Mouse (Mus musculus) E14TG2a.4 (cell line): Measurements from ENCODE around the gene Vmn1r15.

Experiments
- H3K27me3 ChIP-seq: 2 replicates; pipeline ENCODE4 v1.6.1; 2014; ENCODE audit warnings: low read length, control low read depth; ENCODE audit not compliant: insufficient read depth
- H3K36me3 ChIP-seq: 2 replicates; pipeline ENCODE4 v1.6.1; 2014; ENCODE audit warnings: low read length, control low read depth; ENCODE audit not compliant: insufficient read depth
- H3K4me1 ChIP-seq: replicated peaks from 2 replicates; pipeline ENCODE4 v1.6.1; 2014; ENCODE audit warnings: low read depth, low read length, control low read depth
- H3K4me3 ChIP-seq: replicated peaks from 2 replicates; pipeline ENCODE4 v1.5.1; 2014; ENCODE audit warnings: mild to moderate bottlenecking, low read length
- H3K9me3 ChIP-seq: 2 replicates; pipeline ENCODE4 v1.6.1; 2014; ENCODE audit warnings: low read length, control low read depth
- CTCF ChIP-seq: conservative IDR thresholded peaks from 2 replicates; pipeline ENCODE4 v1.5.1; 2014; ENCODE audit warnings: low read length
- NANOG ChIP-seq: IDR thresholded peaks from 2 replicates; pipeline ENCODE4 v1.6.1; 2014; ENCODE audit warnings: borderline replicate concordance, low read length, mixed read lengths
- POU5F1 ChIP-seq: IDR thresholded peaks from 2 replicates; pipeline ENCODE4 v1.6.1; 2014; ENCODE audit warnings: low read length, borderline replicate concordance

The Vmn1r15 gene

DNA sequence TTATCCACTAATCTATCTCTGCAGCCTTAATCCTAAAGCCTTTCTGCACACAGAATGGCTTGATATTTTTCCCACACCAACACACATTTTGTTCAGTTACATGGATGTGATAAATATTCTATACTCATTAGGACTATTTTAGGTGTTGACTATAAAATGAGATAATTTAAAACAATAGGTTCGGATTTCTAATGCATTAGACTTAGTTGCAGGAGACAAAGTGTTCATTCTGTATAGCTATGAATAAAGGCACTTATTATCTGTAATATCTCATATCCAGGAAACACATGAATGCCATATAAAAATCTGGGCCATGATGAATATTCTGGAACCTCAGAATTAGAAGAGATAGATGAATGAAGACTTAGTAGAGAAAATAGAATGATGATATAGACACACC lies at the start of gene Vmn1r15:
TSS of gene Vmn1r15 (plus strand) at position 301 of the 400 bp plus-strand sequence.
- H3K4me3 ChIP-seq, result no peak within 1 kb of the TSS
- H3K9me3 ChIP-seq, result no peaks in the 10 kb centered on the region
- no peaks in the 10 kb centered on the region for H3K27me3 ChIP-seq
- TF ChIP-seq NANOG (no peak), POU5F1 (no peak), CTCF (no peak)
- no peaks in the 10 kb centered on the region for H3K36me3 ChIP-seq
- no peaks in the 10 kb centered on the region for H3K4me1 ChIP-seq

DNA sequence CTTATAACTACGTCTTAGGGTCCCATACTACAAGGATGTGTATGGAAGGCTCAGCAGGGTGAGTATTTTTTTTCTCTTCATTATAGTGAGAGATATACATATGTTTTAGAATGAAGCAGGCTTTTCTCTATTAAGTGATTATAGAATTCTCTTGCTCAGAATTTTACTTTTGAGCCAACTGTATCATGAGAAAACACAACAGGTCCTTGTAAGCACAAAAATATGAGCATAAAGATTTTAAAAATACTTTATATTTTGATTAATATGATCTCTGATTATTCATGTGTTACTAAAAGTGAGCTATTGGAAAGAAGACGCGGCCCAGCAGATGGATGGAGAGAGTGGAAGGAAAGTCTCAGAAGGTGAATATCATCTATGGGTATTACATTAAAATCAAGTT lies 26.4 kb upstream of the Vmn1r15 start, which contains the start of gene Vmn1r14:
TSS of gene Vmn1r14 (plus strand) at position 301 of the 400 bp plus-strand sequence.
- Histone ChIP-seq H3K4me3 (no peak within 1 kb of the TSS), H3K27me3 (no peaks in the 10 kb centered on the region), H3K36me3 (no peaks in the 10 kb centered on the region), H3K4me1 (no peaks in the 10 kb centered on the region), H3K9me3 (peaks cover 12% of the 10 kb centered on the region)
- TF ChIP-seq POU5F1 (no peak), NANOG (no peak), CTCF (no peak)

DNA sequence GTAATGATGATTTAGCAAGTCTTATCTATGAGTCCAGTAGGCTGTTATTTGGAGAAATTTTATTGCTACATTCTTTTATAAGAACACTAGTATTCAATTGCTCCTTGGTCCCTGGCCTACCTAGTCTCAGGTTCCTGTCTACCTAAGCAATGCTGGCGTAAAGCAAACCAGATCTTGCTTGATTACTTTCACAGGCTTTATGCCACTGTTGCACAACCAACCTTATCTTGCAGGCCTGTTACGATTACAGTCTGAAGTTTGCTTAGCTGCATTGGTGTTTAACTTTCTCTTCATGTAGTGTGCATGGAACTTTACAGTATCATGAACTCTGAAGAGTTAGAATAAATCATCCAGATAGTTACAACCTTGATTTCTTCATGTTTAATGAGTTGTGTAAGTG lies 3.2 kb downstream of the Vmn1r15 start:
- H3K27me3 ChIP-seq, result no peaks in the 10 kb centered on the region
- H3K4me3 ChIP-seq, result no peak overlapping the region
- no peak for TF ChIP-seq NANOG
- no peak for TF ChIP-seq CTCF
- no peak for TF ChIP-seq POU5F1
- no peaks in the 10 kb centered on the region for H3K9me3 ChIP-seq
- no peaks in the 10 kb centered on the region for H3K36me3 ChIP-seq
- no peaks in the 10 kb centered on the region for H3K4me1 ChIP-seq

DNA sequence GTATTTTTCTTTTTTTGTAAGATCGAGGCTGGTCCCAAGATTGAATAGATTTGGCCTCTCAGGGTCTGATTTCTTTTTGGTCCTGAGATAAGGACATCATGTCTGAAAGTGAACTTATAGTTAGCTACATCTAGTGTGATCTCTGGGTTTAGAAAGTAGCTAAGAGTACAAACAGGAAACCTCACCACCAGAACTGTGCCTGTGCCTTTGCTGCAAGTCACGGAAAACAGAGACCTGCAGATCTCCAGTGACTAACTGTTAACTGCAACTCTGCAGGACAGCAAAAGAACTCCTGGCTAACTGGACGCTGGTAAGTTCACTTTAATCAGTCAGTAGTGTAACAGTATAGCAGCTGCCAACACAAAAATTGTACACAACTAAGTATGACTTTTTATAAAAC lies 14.1 kb downstream of the Vmn1r15 start:
- no peaks in the 10 kb centered on the region for H3K4me1 ChIP-seq
- H3K4me3 ChIP-seq, result no peak overlapping the region
- no peaks in the 10 kb centered on the region for H3K9me3 ChIP-seq
- no peaks in the 10 kb centered on the region for H3K27me3 ChIP-seq
- no peak for TF ChIP-seq NANOG
- no peak for TF ChIP-seq POU5F1
- TF ChIP-seq CTCF, result no peak
- no peaks in the 10 kb centered on the region for H3K36me3 ChIP-seq

DNA sequence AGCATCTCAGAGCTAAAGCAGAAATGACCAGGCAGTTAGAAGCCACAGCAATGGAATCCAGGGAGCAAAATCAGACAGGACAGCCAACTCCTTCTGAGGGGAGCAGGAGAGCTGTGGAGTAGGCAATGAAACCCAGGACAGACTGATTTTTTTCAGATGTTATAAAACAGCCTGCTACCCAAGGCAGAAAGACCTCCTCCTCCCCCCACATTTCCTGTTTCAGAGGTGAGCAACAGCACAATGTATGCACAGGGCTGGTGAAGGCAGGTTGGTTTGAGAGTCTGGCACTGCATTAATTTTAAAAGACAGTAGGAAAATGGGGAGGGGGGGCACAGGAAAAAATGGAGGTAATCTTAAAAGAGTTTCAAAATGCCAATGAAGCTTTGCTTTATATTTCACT lies 14.8 kb downstream of the Vmn1r15 start:
- no peaks in the 10 kb centered on the region for H3K4me1 ChIP-seq
- no peaks in the 10 kb centered on the region for H3K9me3 ChIP-seq
- H3K27me3 ChIP-seq, result no peaks in the 10 kb centered on the region
- H3K4me3 ChIP-seq, result no peak overlapping the region
- no peak for TF ChIP-seq POU5F1
- no peak for TF ChIP-seq NANOG
- TF ChIP-seq CTCF, result no peak
- H3K36me3 ChIP-seq, result no peaks in the 10 kb centered on the region

DNA sequence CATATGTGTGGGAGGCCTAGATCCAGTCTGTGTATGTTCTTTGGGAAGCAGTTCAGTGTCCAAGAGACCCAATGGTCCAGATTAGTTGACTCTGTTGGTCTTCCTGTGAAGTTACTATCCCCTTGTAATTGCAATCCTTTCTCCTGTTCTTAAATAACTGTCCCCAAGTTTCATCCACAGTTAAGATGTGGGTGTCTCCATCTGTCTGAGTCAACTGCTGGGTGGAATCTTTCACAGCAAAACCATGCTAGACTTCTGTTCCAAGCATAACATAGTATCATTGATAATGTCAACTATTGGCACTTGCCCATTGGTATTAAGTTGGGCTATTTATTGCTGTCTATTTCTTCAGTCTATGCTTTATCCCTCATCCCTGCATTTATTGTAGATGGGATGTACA lies 21.2 kb downstream of the Vmn1r15 start:
- Histone ChIP-seq H3K4me1 (no peaks in the 10 kb centered on the region), H3K4me3 (no peak overlapping the region), H3K27me3 (no peaks in the 10 kb centered on the region), H3K9me3 (peaks cover 24% of the 10 kb centered on the region), H3K36me3 (no peaks in the 10 kb centered on the region)
- TF ChIP-seq POU5F1 (no peak), NANOG (no peak), CTCF (no peak)
